Mouse (Mus musculus): ENCODE measurements around the gene 1700088E04Rik.

The 1700088E04Rik gene

GRCm38 (mm10) chr15:79131442-79131841 is 9.6 kb downstream of the 1700088E04Rik start:
- no peak for DNase-seq (ENCODE audit: low spot score in 2 of 2)

DNA sequence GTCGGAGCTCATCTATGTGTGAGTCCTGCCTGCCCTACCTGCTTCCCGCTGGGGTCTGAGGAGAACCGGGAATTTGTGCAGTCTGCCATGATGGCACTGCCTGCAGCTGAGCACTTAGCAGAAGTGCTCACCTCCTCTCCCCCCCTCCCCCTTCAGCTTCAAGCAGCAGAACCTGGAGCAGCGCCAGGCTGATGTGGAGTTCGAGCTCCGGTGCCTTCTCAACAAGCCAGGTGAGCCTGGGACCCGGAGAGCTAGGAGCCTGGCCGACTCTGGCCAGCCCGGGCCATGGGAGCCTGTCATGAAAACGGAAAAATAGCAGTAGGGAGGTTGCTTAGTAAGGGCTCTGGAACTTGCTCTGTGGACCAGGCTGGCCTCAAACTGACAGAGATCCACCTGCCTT is 10.3 kb downstream of the 1700088E04Rik start:
- DNase-seq (ENCODE audit: low spot score in 2 of 2), result no peak

DNA sequence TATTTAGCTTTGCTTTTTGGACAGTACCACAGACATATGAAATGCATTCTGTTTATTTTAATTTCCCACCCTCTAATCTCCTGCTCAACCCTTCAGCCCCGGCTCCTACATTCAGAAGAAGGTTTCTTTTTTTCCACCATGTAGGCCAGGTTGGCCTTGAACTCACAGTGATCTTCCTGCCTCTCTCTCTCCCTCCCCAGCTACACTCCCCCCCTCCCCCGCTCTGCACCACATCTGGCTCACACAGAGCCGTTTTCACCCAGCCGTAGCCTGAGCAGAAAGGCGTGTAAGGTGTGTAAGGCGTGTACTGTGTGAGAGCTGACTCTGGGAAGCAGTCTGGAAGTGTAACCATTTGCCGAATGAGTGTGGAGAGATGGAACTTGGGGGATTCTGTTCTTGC is 11.7 kb downstream of the 1700088E04Rik start:
- DNase-seq (ENCODE audit: low spot score in 2 of 2), result no peak

GRCm38 (mm10) chr15:79128208-79128607 is 12.8 kb downstream of the 1700088E04Rik start:
- DNase-seq (ENCODE audit: low spot score in 2 of 2), result no peak

DNA sequence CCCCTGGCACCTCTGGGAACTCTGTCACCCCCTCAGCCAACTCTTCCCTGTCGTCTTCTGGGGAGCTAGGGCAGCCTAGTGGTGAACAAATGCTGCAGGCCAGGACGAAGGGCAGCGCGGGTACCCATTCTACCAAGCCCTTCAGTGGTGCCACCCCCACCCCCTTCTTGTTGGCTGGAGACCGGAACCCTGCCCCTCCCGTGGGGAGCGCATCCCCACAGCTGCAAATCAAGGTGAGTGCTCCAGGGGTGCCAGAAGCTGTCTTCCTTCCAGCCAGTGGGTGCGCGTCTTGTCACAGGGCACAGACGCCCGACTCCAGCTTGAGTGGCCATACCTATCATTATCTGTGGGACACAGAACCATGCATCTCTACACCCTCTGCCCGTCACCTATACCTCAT is 14.0 kb downstream of the 1700088E04Rik start:
- DNase-seq (ENCODE audit: low spot score in 2 of 2), result no peak

DNA sequence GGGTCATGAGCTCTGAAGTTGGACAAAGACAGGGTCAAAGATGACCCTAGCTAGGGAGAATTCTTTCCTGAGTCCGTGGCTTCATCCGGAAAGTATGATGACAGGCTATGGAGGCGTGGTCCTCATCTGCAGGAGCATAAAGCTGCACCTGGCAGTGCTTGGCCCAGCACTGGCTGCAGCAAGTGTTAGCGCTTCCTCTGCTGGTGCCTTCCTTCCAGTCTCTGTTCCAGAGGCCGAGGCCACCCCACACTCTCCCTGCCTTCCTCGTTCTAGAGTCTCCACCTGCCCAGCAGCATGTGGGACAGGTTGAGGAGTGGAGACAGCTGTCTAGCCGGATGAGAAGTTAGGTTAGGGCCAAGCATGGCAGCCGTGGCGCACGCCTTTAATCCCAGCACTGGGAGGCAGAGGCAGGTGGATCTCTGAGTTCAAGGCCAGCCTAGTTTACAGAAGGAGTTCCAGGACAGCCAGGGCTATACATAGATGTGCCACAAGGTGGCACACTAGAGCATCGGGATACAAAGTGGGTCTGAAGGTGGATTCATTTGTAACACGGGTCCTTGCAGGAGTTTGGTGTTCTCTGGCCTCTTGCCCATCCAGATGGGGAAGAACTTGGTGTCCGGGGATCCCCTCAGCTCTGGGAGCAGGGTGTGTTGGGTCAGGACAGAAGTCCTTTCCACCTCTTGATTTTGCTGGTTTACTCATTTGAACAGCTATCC is 14.7 kb downstream of the 1700088E04Rik start:
- peak; percentile 16 to 44 for DNase-seq (ENCODE audit: low spot score in 2 of 2)

GRCm38 (mm10) chr15:79124331-79124875 is 16.6 kb downstream of the 1700088E04Rik start:
- DNase-seq (ENCODE audit: low spot score in 2 of 2), result no peak

GRCm38 (mm10) chr15:79123751-79124150 is 17.3 kb downstream of the 1700088E04Rik start:
- no peak for DNase-seq (ENCODE audit: low spot score in 2 of 2)

- DNase-seq (ENCODE audit: low spot score in 2 of 2), result no peak
Measured at GRCm38 (mm10) chr15:79122546-79122945, 18.5 kb downstream of the 1700088E04Rik start.

DNA sequence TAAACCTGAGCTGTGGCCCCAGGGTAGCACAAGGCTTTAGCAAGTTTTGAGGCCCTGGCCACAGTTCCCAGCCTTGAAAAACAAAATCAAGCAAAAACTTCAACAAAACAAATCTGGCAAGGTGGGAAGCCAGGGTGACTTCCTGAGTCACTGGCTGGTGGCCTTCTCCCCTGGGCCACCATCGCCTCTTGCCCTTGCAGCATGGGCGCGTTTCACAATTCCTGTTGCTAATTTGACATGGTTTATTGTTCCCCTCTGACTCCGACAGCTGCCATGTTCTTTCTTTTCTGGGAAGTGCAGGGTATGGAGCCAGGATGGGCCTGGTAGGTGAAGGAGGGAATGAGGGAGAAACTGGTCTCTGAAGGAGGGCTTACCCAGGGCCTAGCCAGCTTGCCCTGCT is 18.9 kb downstream of the 1700088E04Rik start:
- no peak for DNase-seq (ENCODE audit: low spot score in 2 of 2)

GRCm38 (mm10) chr15:79119491-79119890 is 21.6 kb downstream of the 1700088E04Rik start:
- DNase-seq (ENCODE audit: low spot score in 2 of 2), result no peak

DNA sequence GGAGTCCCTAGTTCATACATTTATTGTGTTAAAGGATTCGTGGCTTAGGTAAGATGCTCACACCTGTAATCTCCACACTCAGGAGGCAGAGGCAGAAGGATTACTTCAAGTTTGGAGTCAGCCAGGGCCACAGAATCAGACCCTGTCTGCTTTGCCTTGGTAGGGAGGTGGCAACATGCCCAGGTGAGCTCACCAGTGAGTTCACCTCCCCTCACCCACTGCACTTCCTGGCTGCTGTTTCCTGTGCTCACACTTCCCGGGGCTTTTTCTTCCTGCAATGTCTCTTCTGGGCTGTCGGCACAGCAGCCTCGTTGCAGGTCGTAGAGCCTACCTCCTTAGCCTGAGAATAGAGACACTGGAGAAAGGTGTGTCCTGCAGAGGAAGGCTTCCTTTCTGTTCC is 25.8 kb downstream of the 1700088E04Rik start:
- no peak for DNase-seq (ENCODE audit: low spot score in 2 of 2)

- DNase-seq (ENCODE audit: low spot score in 2 of 2), result no peak
Measured at GRCm38 (mm10) chr15:79111774-79112173, 29.3 kb downstream of the 1700088E04Rik start.

DNA sequence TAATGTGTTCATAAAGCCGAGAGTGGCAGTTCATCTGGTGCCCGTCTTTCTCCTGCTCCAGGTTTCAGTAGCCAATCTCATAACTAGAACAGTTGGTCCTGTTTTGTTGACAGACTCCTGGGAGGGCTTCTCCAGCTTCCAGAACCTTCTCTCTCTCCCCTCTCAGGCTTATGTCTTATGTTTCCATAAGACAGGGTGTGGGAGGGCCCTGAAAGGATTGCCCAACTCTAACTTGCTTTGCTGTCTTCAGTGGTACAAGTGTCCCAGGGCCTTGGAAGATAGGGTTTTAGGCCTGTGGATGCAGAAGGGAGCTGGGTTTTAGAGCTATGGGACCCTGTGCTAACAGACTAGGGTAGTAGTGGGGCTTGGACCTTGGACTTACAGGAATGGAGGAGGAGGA is 30.5 kb downstream of the 1700088E04Rik start:
- no peak for DNase-seq (ENCODE audit: low spot score in 2 of 2)

DNA sequence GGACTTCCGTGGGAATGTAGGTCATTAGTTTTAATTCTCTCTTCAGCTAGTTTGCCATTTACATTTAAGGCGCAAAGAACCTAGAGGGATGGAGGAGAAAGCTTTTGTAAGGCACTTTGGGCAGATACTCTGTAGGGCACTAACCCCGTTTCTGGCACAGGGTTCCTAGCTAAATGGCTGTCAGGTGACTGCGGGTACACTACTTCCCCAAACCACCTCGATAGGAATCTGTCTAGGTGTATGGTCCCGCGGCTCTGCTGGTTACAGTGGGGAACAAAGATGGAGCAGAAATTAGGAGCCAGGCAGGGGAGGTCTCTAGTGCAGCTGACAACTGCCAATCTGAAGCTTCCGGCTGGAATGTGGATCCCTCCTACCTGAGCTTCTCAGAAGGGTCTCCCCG is 31.0 kb downstream of the 1700088E04Rik start:
- DNase-seq (ENCODE audit: low spot score in 2 of 2), result no peak

GRCm38 (mm10) chr15:79109321-79109934 is 31.6 kb downstream of the 1700088E04Rik start:
- peak in 1 of 2 experiments; percentile 11 for DNase-seq (ENCODE audit: low spot score in 2 of 2)

GRCm38 (mm10) chr15:79108421-79109320 is 32.4 kb downstream of the 1700088E04Rik start, which contains the start of gene Micall1:
Gene Micall1 (plus strand): TSS chr15:79108898.
- peak; percentile 51 to 63 for DNase-seq (ENCODE audit: low spot score in 2 of 2)

GRCm38 (mm10) chr15:79107966-79108365 is 33.1 kb downstream of the 1700088E04Rik start:
- no peak for DNase-seq (ENCODE audit: low spot score in 2 of 2)

- no peak for DNase-seq (ENCODE audit: low spot score in 2 of 2)
Measured at GRCm38 (mm10) chr15:79105804-79106203, 35.2 kb downstream of the 1700088E04Rik start.

- no peak for DNase-seq (ENCODE audit: low spot score in 2 of 2)
Measured at GRCm38 (mm10) chr15:79103264-79103663, 37.8 kb downstream of the 1700088E04Rik start.

- no peak for DNase-seq (ENCODE audit: low spot score in 2 of 2)
Measured at GRCm38 (mm10) chr15:79101531-79101930, 39.5 kb downstream of the 1700088E04Rik start.

DNA sequence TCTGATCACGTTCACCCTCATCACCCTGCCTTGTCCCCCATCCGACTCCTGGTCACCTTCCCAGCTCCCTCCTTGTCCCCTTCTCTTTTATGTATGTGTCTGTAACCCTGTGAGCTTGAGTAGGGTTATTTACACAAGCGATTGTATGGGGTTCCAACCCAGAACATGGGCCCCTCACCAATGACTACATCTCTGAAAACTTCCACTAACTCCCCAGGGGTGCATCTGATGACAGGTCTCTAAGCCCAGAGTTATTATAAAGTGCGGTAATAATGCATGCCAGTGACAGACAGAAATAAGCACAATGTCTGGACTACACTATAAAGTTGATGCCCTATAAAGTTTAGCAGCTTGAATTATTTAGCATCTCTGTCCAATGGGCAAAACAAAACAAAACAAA is 40.7 kb downstream of the 1700088E04Rik start:
- no peak for DNase-seq (ENCODE audit: low spot score in 2 of 2)
